Mouse (Mus musculus) hindbrain, postnatal 0 days (tissue): Measurements from ENCODE around the gene Dhrs7b. TPM values are rescaled to one million over a fixed set of nuclear protein-coding genes. Genes with fewer than 3 reads are reported as not detected.
A peak's percentile ranks its signal among the peaks of the same experiment; 100 is the strongest.
"Not testable (repeated sequence)": the region's sequence is repeated elsewhere in the genome, so short reads cannot be mapped to it uniquely, and the experiment has no call there.

Experiments
- ATAC-seq: fragments of 200-750 bp; cut with Nextera tagmentation; 2 replicates; pipeline ENCODE4 v1.8.0; 2017; ENCODE audit warnings: mild to moderate bottlenecking, moderate TSS enrichment, moderate library complexity
- DNase-seq: peaks from one replicate; pipeline ENCODE4 v3.0.0-alpha.2; 2015; ENCODE audit warnings: low spot score
- H3K27ac ChIP-seq: fragments of 300-500 bp; sonication (generic); 2 replicates; pipeline ENCODE4 v1.5.1; 2014; ENCODE audit warnings: mild to moderate bottlenecking
- H3K27me3 ChIP-seq: fragments of 300-500 bp; sonication (generic); 2 replicates; pipeline ENCODE4 v1.6.1; 2014; ENCODE audit warnings: low read length, mixed read lengths; ENCODE audit not compliant: insufficient read depth
- H3K36me3 ChIP-seq: fragments of 300-500 bp; sonication (generic); 2 replicates; pipeline ENCODE4 v1.6.1; 2014; ENCODE audit warnings: low read length, mixed read lengths; ENCODE audit not compliant: insufficient read depth
- H3K4me1 ChIP-seq: fragments of 300-500 bp; sonication (generic); 2 replicates; pipeline ENCODE4 v1.6.1; 2014; ENCODE audit warnings: antibody characterized with exemption, low read length, mixed read lengths; ENCODE audit not compliant: insufficient read depth
- H3K4me2 ChIP-seq: fragments of 300-500 bp; sonication (generic); 2 replicates; pipeline ENCODE4 v1.6.1; 2014; ENCODE audit warnings: low read depth, mild to moderate bottlenecking, low read length, moderate library complexity, mixed read lengths
- H3K4me3 ChIP-seq: fragments of 300-500 bp; sonication (generic); 2 replicates; pipeline ENCODE4 v1.5.1; 2014; ENCODE audit warnings: low read length
- H3K9ac ChIP-seq: fragments of 300-500 bp; sonication (generic); replicated peaks from 2 replicates; pipeline ENCODE4 v1.6.1; 2014; ENCODE audit warnings: mild to moderate bottlenecking, low read length, moderate library complexity, mixed read lengths
- H3K9me3 ChIP-seq: fragments of 300-500 bp; sonication (generic); 2 replicates; pipeline ENCODE4 v1.6.1; 2016; ENCODE audit warnings: low read length, mixed read lengths
- CTCF ChIP-seq: IDR thresholded peaks from 2 replicates; pipeline ENCODE4 v1.5.1; 2016; ENCODE audit warnings: antibody characterized with exemption, control low read depth, low read depth
- WGBS: fragments of 180-500 bp; shearing (Covaris S2); extraction: QIAGEN DNeasy Blood & Tissue Kit; methylation state at CpG from one replicate; pipeline ENCODE4 v1.1.7; 2014; 5-methylcytosine and 5-hydroxymethylcytosine counted together
- polyA plus RNA-seq: library from polyadenylated mRNA; unstranded; fragments of >200 nt; fragmentation: Nextera tagmentation; extraction: Ambion mirVana; gene quantifications from 2 replicates; pipeline ENCODE4 v1.2.1, GENCODE M21; 2015
- total RNA-seq: library from RNA; depleted of rRNA; stranded (reverse); fragments of >200 nt; gene quantifications from 2 replicates; pipeline ENCODE4 v1.2.3, GENCODE M21; 2014

Dhrs7b gene
- total and polyA plus RNA-seq, 2 experiments from 2014 or later, result 29.8 to 38.5 TPM

DNA sequence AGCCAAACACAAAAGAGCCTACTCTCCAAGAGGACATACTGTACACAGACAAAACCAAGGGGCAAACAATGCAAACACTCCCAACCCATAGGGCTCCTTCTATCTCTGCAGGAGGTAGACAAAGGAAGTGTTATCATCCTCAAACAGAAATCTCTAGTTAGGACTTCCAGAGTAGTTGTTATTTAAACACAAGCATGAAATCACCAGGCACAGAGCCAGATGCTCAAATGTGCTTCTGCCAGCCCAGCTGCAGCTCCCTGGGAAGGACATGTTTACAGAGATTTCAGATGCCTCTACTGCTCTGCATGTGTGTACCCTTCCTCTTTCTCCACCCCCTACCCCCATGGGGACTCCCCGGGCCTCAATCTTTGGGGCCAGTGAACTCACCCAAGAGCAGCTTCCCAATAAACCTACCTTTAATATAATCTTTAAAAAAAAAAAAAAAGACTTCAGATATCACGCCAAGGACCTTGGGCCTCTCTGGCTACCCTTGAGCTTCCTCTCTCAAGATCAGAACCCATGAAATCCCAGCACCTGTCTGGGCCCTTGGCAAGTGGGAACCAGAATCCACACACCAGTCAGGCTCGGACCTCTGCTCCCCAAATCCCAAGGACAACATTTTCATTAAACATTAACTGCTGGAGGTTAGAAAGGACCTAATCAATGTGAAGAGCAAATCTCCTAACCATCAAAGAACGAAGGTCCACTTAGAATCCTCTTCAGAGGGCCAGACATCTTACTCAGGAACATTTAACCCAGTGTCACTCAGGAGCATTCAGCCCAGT lies 22.0 kb upstream of the Dhrs7b start:
- Histone ChIP-seq H3K9me3 (no peaks in the 10 kb centered on the region), H3K9ac (no peak overlapping the region), H3K36me3 (no peaks in the 10 kb centered on the region), H3K27me3 (no peaks in the 10 kb centered on the region), H3K27ac (no peak overlapping the region), H3K4me1 (peaks cover 6% of the 10 kb centered on the region; the same call in 1 of the 2 replicates), H3K4me3 (no peak overlapping the region), H3K4me2 (no peak overlapping the region)
- 65% methylated on average over 4 of the region's 4 CpGs for WGBS
- TF ChIP-seq CTCF, result no peak
- peak; percentile 42 for DNase-seq
- no peak for ATAC-seq

DNA sequence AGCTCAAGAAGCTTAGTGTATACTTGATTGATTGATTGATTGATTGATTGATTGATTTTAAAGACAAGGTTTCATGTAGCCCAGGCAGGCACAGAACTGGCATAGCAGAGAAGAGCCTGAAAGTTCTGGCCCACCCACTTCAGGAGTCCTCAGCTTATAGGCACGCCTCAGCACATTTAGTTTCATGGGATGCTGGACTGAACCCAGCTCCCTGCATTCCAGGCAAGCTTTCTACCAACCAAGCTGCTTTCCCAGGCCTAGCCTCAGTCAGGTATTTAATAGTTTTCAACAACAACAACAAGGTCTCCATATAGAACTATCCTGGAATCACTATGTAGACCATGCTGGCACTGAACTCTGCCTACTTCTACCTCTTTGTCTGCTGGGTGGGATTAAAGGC lies 20.9 kb upstream of the Dhrs7b start:
- peaks cover 6% of the 10 kb centered on the region; the same call in 1 of the 2 replicates for H3K4me1 ChIP-seq
- H3K9ac ChIP-seq, result no peak overlapping the region
- TF ChIP-seq CTCF, result no peak
- no peaks in the 10 kb centered on the region for H3K27me3 ChIP-seq
- peak overlapping the region; percentile 70; the same call in 1 of the 2 replicates for H3K4me2 ChIP-seq
- no peak overlapping the region for H3K27ac ChIP-seq
- H3K36me3 ChIP-seq, result no peaks in the 10 kb centered on the region
- H3K4me3 ChIP-seq, result no peak overlapping the region
- 68% methylated on average over 1 of the region's 1 CpGs for WGBS
- H3K9me3 ChIP-seq, result no peaks in the 10 kb centered on the region
- DNase-seq (no peak), ATAC-seq (no peak)

DNA sequence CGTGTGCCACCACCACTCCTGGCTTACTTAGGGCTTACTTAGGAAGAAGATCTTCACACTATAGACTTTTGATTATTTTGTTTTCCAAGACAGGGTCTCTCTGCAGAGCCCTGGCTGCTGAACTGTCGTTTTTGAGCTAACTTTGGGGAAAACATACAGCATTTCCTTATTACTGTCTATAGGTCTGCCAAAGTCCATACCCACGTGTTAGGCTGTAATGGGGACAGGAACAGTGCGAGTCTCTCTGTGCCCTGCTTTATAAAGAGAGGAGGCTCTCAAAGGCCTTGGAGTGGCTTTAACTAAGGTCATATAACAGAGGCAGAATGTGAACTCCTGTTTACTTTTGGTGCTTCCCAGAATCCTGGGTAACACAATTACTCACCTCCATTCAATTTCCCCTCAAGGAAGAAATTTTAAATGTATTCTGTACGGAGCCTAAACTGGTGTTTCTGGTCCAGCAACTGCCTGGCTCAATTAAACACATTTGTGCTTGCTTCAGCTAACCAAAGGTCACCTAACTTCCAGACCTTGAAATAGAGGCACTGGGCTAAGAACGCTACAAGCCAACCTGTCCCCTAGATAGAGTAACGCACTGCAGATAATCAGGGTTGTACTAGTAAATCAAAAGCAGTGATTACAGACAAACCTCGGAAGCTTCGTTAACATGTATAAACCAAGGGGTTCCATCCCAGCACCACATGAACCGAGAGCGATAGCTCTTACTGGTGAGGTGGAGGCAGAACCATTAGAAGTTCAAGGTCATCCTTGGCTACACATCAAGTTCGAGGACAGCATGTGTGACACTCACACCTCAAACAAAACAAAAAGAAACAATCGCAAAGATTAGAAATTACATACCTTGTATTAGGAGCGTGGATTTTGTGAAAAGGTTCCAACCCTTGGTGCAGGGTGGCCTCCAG lies 20.1 kb upstream of the Dhrs7b start:
- peak overlapping the region; percentile 70 for H3K4me2 ChIP-seq
- H3K4me1 ChIP-seq, result peaks cover 6% of the 10 kb centered on the region; the same call in 1 of the 2 replicates
- ATAC-seq (no peak), DNase-seq (no peak)
- no peaks in the 10 kb centered on the region for H3K36me3 ChIP-seq
- no peaks in the 10 kb centered on the region for H3K9me3 ChIP-seq
- H3K27ac ChIP-seq, result no peak overlapping the region
- H3K4me3 ChIP-seq, result peak overlapping the region; percentile 42
- no peaks in the 10 kb centered on the region for H3K27me3 ChIP-seq
- H3K9ac ChIP-seq, result no peak overlapping the region
- TF ChIP-seq CTCF, result no peak
- 18% methylated on average over 14 of the region's 14 CpGs for WGBS

GRCm38 (mm10) chr11:60811054-60811460 lies 19.4 kb upstream of the Dhrs7b start:
- DNase-seq, result peak; percentile 92
- H3K9me3 ChIP-seq, result no peaks in the 10 kb centered on the region
- no peak for TF ChIP-seq CTCF
- no peaks in the 10 kb centered on the region for H3K27me3 ChIP-seq
- no peak overlapping the region for H3K9ac ChIP-seq
- H3K4me3 ChIP-seq, result peak overlapping the region; percentile 42
- peaks cover 6% of the 10 kb centered on the region; the same call in 1 of the 2 replicates for H3K4me1 ChIP-seq
- peak overlapping the region; percentile 70 for H3K4me2 ChIP-seq
- no peak overlapping the region for H3K27ac ChIP-seq
- no peaks in the 10 kb centered on the region for H3K36me3 ChIP-seq
- ATAC-seq, result peak; percentile 100
- under 1% methylated on average over 29 of the region's 29 CpGs for WGBS

DNA sequence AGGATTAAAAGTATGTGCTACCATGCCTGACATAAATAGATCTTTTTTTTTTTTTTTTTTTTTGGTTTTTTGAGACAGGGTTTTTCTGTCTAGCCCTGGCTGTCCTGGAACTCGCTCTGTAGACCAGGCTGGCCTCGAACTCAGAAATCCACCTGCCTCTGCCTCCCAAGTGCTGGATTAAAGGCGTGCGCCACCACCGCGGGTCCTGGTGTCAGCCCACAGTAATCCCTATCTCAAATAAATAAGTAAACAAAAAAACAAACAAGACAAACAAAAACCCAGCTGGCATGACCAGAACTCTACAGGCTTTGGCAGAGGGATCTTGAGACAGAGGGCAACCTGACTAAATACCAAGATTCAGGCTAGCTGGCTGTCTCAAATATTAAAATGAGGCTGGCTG lies 18.8 kb upstream of the Dhrs7b start, which contains the start of gene Shmt1:
Gene Shmt1 (minus strand): TSS at position 101 of the 400 bp plus-strand sequence.
- H3K27me3 ChIP-seq, H3K9me3 ChIP-seq, H3K36me3 ChIP-seq, H3K27ac ChIP-seq, DNase-seq, ATAC-seq, H3K9ac ChIP-seq, H3K4me1 ChIP-seq: not testable (repeated sequence)
- H3K4me2 ChIP-seq, result peak within 1 kb of the TSS; percentile 70
- peak within 1 kb of the TSS; percentile 42 for H3K4me3 ChIP-seq
- 40% methylated on average over 6 of the region's 6 CpGs for WGBS

DNA sequence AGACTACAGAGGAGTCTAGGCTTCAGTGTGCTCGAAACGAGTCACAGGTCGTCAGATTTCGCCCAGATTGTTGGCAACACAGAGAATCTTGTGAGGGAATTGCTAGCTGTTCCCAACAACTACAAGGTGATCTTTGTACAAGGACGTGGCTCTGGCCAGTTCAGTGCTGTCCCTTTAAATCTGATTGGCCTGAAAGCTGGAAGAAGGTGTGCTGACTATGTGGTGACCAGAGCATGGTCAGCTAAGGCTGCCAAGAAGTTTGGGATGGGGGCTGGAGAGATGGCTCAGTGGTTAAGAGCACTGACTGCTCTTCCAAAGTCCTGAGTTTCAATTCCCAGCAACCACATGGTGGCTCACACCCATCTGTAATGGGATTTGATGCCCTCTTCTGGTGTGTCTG lies 14.0 kb upstream of the Dhrs7b start:
- no peak for TF ChIP-seq CTCF
- H3K27ac ChIP-seq, result no peak overlapping the region
- ATAC-seq, result no peak

More for the DNA sequence above, 14.0 kb upstream of the Dhrs7b start:
- no peak for DNase-seq
- no peak overlapping the region for H3K4me3 ChIP-seq
- 65% methylated on average over 5 of the region's 5 CpGs for WGBS
- no peaks in the 10 kb centered on the region for H3K9me3 ChIP-seq
- no peak overlapping the region for H3K4me2 ChIP-seq
- H3K4me1 ChIP-seq, result no peaks in the 10 kb centered on the region
- H3K36me3 ChIP-seq, result no peaks in the 10 kb centered on the region
- H3K9ac ChIP-seq, result no peak overlapping the region
- no peaks in the 10 kb centered on the region for H3K27me3 ChIP-seq
